Mouse (Mus musculus) hematopoietic stem cell, adult 5-6 weeks (primary cell): ENCODE results near the gene Elob. TPM values are rescaled to one million over a fixed set of nuclear protein-coding genes. Genes with fewer than 3 reads are reported as not detected.
A peak's percentile ranks its signal among the peaks of the same experiment; 100 is the strongest.

Experiments used
- ATAC-seq, 2 experiments: fragments of 125-278 bp in 1 of 2; replicated peaks in 1 of 2; 2 replicates each; pipeline ENCODE4 v1.8.0; 2016 to 2017; ENCODE audit warnings: inconsistent platforms in 2 of 2, mild to moderate bottlenecking in 2 of 2, moderate number of reproducible peaks in 2 of 2, low read depth in 1 of 2, moderate TSS enrichment in 1 of 2; ENCODE audit not compliant: low FRiP score in 2 of 2, poor library complexity in 2 of 2, severe bottlenecking in 2 of 2, insufficient read depth in 1 of 2, low TSS enrichment in 1 of 2
- total RNA-seq: library from RNA; stranded (forward); fragments of 172-1452, 232-1000 nt; gene quantifications from 2 replicates; pipeline ENCODE4 v1.2.3, GENCODE M21; 2017

Elob gene
- total RNA-seq, 1 experiment from 2014 or later, result 82.3 TPM

DNA sequence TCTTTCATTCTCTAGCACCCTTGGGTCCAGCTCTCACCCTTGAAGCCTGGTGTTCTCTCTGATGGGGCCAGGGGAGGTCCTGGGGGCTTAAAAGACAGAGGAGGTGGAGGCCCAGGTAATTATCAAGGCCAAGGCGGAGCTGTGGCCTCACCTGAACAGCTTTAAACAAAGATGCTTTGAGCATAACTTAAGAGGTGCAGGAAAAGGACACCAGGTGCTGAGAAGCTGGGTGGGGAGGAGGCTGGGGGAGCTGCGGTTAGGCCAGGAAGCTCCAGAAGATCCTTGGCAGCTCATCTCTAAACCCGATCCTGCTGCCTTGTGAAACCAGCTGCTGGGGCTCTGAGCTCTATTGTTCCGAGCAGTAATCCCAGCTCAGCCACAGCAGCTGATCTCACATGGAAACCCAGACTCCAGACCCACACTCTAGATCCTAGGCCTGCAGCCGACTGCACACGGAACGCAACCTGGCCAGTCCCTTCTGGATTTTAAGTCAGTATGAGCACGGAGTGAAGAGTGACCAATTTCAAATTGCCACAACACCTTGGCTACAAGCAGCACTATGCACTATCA is 7.2 kb upstream of the Elob start, which contains the start of gene Prss33:
Prss33 (minus strand) TSS at position 51 of the 570 bp plus-strand sequence.
- no peak; a peak in 1 of 4 replicates for ATAC-seq

- no peak for ATAC-seq
Observed at GRCm38 (mm10) chr17:23831201-23831600, 2.3 kb upstream of the Elob start.

DNA sequence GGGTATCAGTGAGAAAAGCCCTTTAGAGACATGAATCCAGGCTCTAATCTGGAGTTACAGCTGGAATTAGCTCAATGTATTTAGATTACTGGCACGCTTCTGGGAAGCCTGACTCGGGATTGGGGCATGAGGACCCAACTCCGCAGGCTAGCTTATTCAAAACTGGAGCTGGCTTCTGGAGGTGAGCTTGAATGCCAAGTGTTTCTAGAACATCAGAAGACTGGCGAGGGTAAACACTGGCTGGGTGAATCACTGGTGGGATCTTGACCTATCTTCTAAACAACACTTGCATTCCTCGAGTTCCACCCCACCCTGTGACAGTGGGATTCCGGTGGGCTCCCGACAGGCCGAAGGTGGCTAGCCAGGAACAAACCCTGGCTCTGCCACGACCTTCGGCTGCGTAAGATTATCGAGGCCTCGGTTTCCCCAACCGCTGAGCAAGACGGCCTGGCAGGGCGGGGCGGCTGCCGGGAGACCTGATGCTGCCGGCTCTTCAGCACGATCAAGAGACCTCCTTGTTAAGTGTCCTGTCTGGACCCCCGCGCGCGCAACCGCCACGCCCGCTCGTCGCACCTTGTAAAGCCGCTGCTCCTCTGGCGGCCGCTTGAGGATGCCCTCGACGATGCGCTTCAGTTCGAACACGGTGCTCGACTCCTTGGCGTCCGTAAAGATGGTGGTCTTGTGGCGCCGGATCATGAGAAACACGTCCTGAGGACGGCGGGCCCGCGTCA is 500 bp downstream of the Elob start:
- ATAC-seq, result peak in 1 of 2 experiments; percentile 9; a peak in 1 of 4 replicates

- no peak for ATAC-seq
Observed at GRCm38 (mm10) chr17:23825591-23825990, 3.3 kb downstream of the Elob start.

DNA sequence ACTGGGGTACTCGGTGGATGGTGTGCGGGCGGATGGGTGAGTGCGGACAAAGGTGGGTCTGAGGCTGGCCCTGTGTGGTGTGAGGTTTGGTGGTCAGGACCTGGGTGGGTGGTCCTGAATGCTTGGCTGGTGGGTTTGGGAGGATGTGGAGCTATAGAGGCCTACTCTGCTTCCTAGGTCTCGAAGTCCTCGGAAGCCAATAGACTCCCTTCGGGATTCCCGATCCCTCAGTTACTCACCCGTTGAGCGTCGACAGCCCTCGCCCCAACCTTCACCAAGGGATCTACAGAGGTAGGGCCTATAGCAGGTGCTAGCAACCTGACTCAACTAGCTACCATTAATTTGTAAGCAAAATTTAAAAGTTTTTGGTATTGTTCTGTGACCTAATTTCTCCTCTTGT is 5.3 kb downstream of the Elob start:
- no peak for ATAC-seq

DNA sequence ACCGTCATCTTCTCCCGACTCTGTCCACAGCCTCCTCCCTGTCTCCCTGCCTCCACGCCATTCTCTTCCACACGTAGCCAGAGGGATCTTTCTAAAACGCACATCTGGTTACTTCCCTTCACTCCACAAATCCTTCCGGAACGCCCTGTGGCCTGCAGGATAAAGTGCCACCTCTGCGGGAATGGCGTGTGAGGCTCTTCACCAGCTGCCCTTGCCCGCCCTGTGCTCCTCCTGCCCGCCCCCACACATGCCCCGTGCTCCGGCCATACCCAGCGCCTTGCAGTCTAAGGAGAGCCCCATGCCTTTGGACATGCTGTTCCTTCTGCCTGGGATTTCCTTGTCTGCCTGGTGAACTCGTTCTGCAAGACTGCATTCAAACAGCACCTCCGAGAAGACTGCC is 5.9 kb downstream of the Elob start:
- ATAC-seq, result no peak

DNA sequence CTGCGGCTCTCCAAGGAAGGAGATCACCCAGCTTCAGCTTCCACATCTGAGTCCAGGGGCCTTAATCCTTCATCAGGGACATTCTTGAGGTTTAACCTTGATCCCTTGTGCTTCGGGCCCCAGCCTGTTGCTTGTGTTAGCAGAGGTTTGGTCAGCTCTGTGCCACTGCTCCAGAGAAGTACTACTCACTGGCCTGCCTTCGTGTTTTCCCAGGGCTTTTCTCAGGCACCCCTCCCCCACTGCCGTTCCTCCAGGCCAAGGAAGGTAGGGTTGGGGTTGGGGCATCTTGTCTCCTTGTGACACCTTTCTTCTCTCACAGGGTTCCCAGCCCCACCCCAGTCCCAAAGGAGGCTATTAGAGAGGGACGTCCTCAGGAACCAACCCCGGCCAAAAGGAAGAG is 6.8 kb downstream of the Elob start:
- ATAC-seq, result no peak

GRCm38 (mm10) chr17:23820731-23821130 is 8.2 kb downstream of the Elob start:
- ATAC-seq, result no peak

GRCm38 (mm10) chr17:23819235-23819634 is 9.7 kb downstream of the Elob start:
- no peak for ATAC-seq

- no peak for ATAC-seq
Observed at GRCm38 (mm10) chr17:23818579-23818978, 10.4 kb downstream of the Elob start.

GRCm38 (mm10) chr17:23815641-23816040 is 13.3 kb downstream of the Elob start:
- ATAC-seq, result no peak

DNA sequence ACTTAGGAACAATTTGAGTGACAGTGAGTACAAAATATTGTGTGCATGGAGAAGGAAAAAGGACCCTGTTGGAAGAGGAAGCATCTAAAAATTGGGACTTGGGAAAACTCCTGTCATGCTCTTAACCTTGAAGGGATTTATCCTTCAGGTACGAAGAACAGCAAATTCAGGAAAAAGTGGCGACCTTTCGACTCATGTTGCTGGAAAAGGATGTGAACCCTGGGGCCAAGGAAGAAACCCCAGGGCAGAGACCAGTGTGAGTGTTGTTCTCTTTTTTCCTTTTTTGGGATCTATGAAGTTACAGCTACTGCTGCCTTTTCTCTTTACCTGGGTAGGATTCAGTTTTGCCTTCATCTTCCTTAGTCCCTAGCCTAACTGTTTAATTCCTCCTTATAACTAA is 21.0 kb downstream of the Elob start:
- no peak for ATAC-seq

DNA sequence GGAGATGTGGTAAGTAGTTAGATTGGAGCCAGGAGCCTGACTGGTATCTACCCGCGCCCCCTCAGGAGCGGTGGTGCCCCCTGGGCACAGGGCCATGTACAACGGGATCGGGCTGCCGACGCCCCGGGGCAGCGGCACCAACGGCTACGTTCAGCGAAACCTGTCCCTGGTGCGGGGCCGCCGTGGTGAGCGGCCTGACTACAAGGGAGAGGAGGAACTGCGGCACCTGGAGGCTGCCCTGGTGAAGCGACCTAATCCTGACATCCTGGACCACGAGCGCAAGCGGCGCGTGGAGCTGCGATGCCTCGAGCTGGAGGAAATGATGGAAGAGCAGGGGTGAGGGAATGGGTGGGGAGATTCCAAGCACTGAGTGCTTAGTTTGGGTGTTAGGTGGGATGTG is 22.1 kb downstream of the Elob start:
- no peak for ATAC-seq

DNA sequence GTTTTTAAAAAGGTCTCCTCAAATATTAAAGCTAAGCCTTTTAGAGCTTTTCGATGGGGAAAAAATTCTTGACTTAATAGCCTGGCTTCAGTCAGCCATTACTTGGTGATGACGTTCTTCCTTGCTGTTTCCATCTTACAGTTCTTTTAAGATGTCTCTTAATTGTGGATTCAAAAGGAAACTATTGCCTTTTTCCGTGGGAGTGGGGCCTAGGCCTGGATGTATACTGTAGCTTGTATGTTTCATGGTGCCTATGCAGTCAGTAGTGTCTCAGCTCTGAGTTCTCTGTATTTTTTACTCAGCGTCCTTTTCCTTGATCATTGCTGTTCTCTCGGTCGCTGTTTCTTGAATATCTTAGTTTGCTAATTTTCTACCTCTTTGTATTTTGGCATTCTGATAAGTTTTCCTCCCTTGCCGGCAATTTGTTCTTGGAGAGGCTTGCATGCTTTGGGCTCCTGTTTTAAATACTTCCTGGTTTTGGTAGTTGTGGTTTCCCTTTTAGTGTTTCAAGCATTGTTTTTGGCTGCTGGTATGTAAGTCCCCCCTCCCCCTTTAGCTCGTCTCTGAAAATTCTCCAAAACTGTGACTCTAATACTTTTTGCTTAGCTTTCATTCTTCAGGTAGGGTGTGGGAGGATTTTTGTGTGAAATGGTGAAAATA is 24.4 kb downstream of the Elob start:
- ATAC-seq, result no peak; a peak in 1 of 4 replicates

- ATAC-seq, result peak in 1 of 2 experiments; percentile 12; a peak in 1 of 4 replicates
Observed at GRCm38 (mm10) chr17:23803366-23804041, 25.4 kb downstream of the Elob start.

DNA sequence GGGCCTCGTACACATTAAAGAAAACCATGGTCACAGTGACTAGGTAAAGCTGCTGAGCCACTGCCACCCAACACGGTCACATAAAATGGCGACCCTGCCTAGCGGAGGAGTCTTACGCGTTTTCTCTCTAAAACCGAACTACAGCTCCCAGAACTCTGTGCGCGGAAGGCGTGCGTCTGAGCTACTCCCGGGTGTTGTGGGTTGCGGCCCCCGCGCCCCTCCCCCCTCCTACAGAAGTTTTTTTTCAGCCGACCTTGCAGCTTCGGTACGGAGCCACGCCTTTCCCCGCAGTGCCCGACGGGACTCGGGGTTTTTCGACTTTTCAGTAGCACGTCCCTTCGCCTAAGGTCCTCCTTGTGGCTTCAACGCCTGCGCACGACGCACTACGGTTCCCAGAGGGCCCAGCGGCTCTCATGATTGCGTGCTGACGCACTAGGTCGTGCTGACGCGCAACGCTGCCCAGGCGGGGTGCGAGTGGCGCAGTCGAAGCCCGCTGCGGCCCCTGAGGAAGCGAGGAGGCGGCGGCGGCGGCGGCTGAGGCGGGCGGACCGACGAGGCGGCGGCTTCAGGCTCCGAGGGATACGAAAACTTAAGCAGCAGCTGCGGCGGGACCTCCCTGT is 26.1 kb downstream of the Elob start:
- peak; percentile 94 to 96 for ATAC-seq

- no peak for ATAC-seq
Observed at GRCm38 (mm10) chr17:23801627-23802026, 27.3 kb downstream of the Elob start.
